Mouse (Mus musculus) layer of hippocampus, adult 8-10 months (tissue): Measurements from ENCODE around the gene Limd2. TPM values are rescaled to one million over a fixed set of nuclear protein-coding genes. Genes with fewer than 3 reads are reported as not detected.
"Not testable (repeated sequence)": the region's sequence is repeated elsewhere in the genome, so short reads cannot be mapped to it uniquely, and the experiment has no call there.

Source experiments
- DNase-seq, 2 experiments: peaks; one replicate each; pipeline ENCODE4 v3.0.0; 2022; ENCODE audit warnings: low spot score in 2 of 2
- total RNA-seq, 4 experiments: library from RNA; stranded (reverse); gene quantifications; 2 replicates each; pipeline ENCODE4 v1.2.4; 2022

Gene Limd2
- total RNA-seq = 100 to 1,000 TPM; 111 to 131 (median 122) TPM

- DNase-seq = peak; percentile 89 to 90
These were observed at the start of gene Limd2, which contains the start of gene Gm10840 for GRCm38 (mm10) chr11:106160841-106161721. Limd2 (minus strand) TSS chr11:106160860. Gm10840 (plus strand) TSS chr11:106160850.

GRCm38 (mm10) chr11:106202123-106202465 is 41.4 kb upstream of the Limd2 start, which contains the start of gene Strada:
Strada (minus strand) TSS chr11:106202168.
- DNase-seq = no peak

GRCm38 (mm10) chr11:106201337-106202122 is 40.9 kb upstream of the Limd2 start:
- DNase-seq = no peak

- DNase-seq = no peak
These were observed 40.1 kb upstream of the Limd2 start for GRCm38 (mm10) chr11:106200756-106201155.

- not testable (repeated sequence) for DNase-seq
These were observed 39.3 kb upstream of the Limd2 start for GRCm38 (mm10) chr11:106199997-106200396.

- DNase-seq = no peak
These were observed 37.6 kb upstream of the Limd2 start for GRCm38 (mm10) chr11:106198277-106198676.

- DNase-seq = no peak
These were observed 34.7 kb upstream of the Limd2 start for GRCm38 (mm10) chr11:106195341-106195740.

- no peak for DNase-seq
These were observed 34.2 kb upstream of the Limd2 start for GRCm38 (mm10) chr11:106194891-106195290.

- no peak for DNase-seq
These were observed 33.5 kb upstream of the Limd2 start for GRCm38 (mm10) chr11:106194155-106194541.

- DNase-seq = peak; percentile 92 to 95
These were observed 32.9 kb upstream of the Limd2 start for GRCm38 (mm10) chr11:106193371-106194154.

- DNase-seq = no peak
These were observed 32.2 kb upstream of the Limd2 start for GRCm38 (mm10) chr11:106192657-106193370.

- DNase-seq = no peak
These were observed 31.6 kb upstream of the Limd2 start for GRCm38 (mm10) chr11:106192241-106192640.

GRCm38 (mm10) chr11:106191716-106192115 is 31.1 kb upstream of the Limd2 start:
- DNase-seq = no peak

- DNase-seq = no peak
These were observed 26.7 kb upstream of the Limd2 start for GRCm38 (mm10) chr11:106187326-106187725.

GRCm38 (mm10) chr11:106180449-106180801 is 19.8 kb upstream of the Limd2 start:
- DNase-seq = no peak

GRCm38 (mm10) chr11:106179711-106180448 is 19.2 kb upstream of the Limd2 start:
- DNase-seq = peak in 1 of 2 experiments; percentile 64

- DNase-seq = no peak
These were observed 17.5 kb upstream of the Limd2 start for GRCm38 (mm10) chr11:106178036-106178782.

- DNase-seq = no peak
These were observed 15.7 kb upstream of the Limd2 start for GRCm38 (mm10) chr11:106176372-106176771.

GRCm38 (mm10) chr11:106175081-106175480 is 14.4 kb upstream of the Limd2 start:
- DNase-seq = no peak
